Comparison of ENCODE assay signal across 8 mouse cellular contexts in genomic region chr13:95891491-95891925, GRCm38 (mm10). TPM values are rescaled to one million over a fixed set of nuclear protein-coding genes. Genes with fewer than 3 reads are reported as not detected.
DNase-seq lines count a peak whose midpoint lies in the region; ATAC-seq and TF ChIP-seq lines count a peak whose summit lies in the region.

Gene Iqgap2, minus strand, starts transcription at chr13:95891922.

- no peak for DNase-seq in heart, adult 18-20 months
- DNase-seq in hindbrain, embryonic 14.5 days (ENCODE audit: low spot score), result peak; percentile 24
- no peak for DNase-seq in liver, postnatal 0 days
- no peak for DNase-seq in spleen, adult 18-20 months
- no peak for DNase-seq in cerebellum, adult 9-11 months

- peak within 1 kb of the TSS; percentile 100 for H3K4me2 ChIP-seq in heart, embryonic 14.5 days (ENCODE audit: low read length)
- peak within 1 kb of the TSS; percentile 84 for H3K4me2 ChIP-seq in hindbrain, embryonic 14.5 days (replicated peaks)
- H3K4me2 ChIP-seq in liver, postnatal 0 days (ENCODE audit: low read depth, low read length), result peak within 1 kb of the TSS; percentile 97

- WGBS in heart, embryonic 14.5 days, result 0% methylated on average over 42 of the region's 48 CpGs
- WGBS in hindbrain, embryonic 14.5 days, result 1% methylated on average over 46 of the region's 48 CpGs
- under 1% methylated on average over 44 of the region's 48 CpGs for WGBS in liver, postnatal 0 days (ENCODE audit: insufficient replicate concordance)

- peaks cover 3% of the 10 kb centered on the region; the same call in 1 of the 2 replicates for H3K27me3 ChIP-seq in heart, embryonic 14.5 days (ENCODE audit: control insufficient read depth, insufficient read depth, low read length)
- H3K27me3 ChIP-seq in hindbrain, embryonic 14.5 days (ENCODE audit: control insufficient read depth, insufficient read depth, low read length), result no peaks in the 10 kb centered on the region
- H3K27me3 ChIP-seq in liver, postnatal 0 days (ENCODE audit: insufficient read depth, low read length), result no peaks in the 10 kb centered on the region

- peak; percentile 57 for ATAC-seq in heart, embryonic 14.5 days (ENCODE audit: insufficient number of reproducible peaks, insufficient read depth, low FRiP score, low read depth)
- peak; percentile 17 for ATAC-seq in CD4-positive, CD25-positive, alpha-beta regulatory T cell, adult 4 months
- peak; percentile 71 for ATAC-seq in hindbrain, embryonic 14.5 days (ENCODE audit: low FRiP score)
- ATAC-seq in liver, postnatal 0 days, result no peak

- H3K27ac ChIP-seq in heart, embryonic 14.5 days (replicated peaks in 1 of 2; ENCODE audit: control insufficient read depth in 1 of 2, insufficient read depth in 1 of 2, low read depth in 2 of 2, low read length in 2 of 2), result peak within 1 kb of the TSS in 1 of 2 experiments; percentile 47; a peak in 1 of 4 replicates
- peak within 1 kb of the TSS; percentile 23; the same call in 1 of the 2 replicates for H3K27ac ChIP-seq in brown adipose tissue, adult 24 weeks (replicated peaks; ENCODE audit: low read depth, low read length)
- H3K27ac ChIP-seq in hindbrain, embryonic 14.5 days, result no peak within 1 kb of the TSS
- H3K27ac ChIP-seq in liver, postnatal 0 days (ENCODE audit: low read depth), result peak within 1 kb of the TSS; percentile 93

- H3K9ac ChIP-seq in heart, embryonic 14.5 days (ENCODE audit: low read length), result peak within 1 kb of the TSS; percentile 81
- H3K9ac ChIP-seq in hindbrain, embryonic 14.5 days, result peak within 1 kb of the TSS; percentile 69
- peak within 1 kb of the TSS; percentile 89 for H3K9ac ChIP-seq in liver, postnatal 0 days (replicated peaks)

- H3K4me1 ChIP-seq in heart, embryonic 14.5 days (ENCODE audit: control insufficient read depth in 2 of 2, insufficient read depth in 2 of 2, low read length in 2 of 2), result peaks cover 2 to 3% of the 10 kb centered on the region in 2 experiments; a peak in 1 of 4 replicates
- peaks cover 2% of the 10 kb centered on the region; the same call in 1 of the 2 replicates for H3K4me1 ChIP-seq in brown adipose tissue, adult 24 weeks (ENCODE audit: control insufficient read depth, insufficient read depth, insufficient read length, low read length)
- H3K4me1 ChIP-seq in hindbrain, embryonic 14.5 days (replicated peaks; ENCODE audit: control insufficient read depth, insufficient read depth, low read length), result peaks cover 9% of the 10 kb centered on the region
- H3K4me1 ChIP-seq in liver, postnatal 0 days (ENCODE audit: insufficient read depth), result peaks cover 36% of the 10 kb centered on the region

- TF ChIP-seq CTCF in liver, postnatal 0 days (IDR thresholded peaks at IDR 0.05; ENCODE audit: low read depth), result no peak

- TF ChIP-seq EP300 in liver, postnatal 0 days (IDR thresholded peaks at IDR 0.05; ENCODE audit: low read depth), result no peak

- H3K36me3 ChIP-seq in heart, embryonic 14.5 days (ENCODE audit: control insufficient read depth, insufficient read depth, low read length), result no peaks in the 10 kb centered on the region
- no peaks in the 10 kb centered on the region for H3K36me3 ChIP-seq in hindbrain, embryonic 14.5 days (replicated peaks; ENCODE audit: control insufficient read depth, insufficient read depth)
- H3K36me3 ChIP-seq in liver, postnatal 0 days (replicated peaks; ENCODE audit: insufficient read depth, low read length), result no peaks in the 10 kb centered on the region

- peak within 1 kb of the TSS; percentile 74 to 79 for H3K4me3 ChIP-seq in heart, embryonic 14.5 days (ENCODE audit: control insufficient read depth in 1 of 2, insufficient read depth in 1 of 2, low read depth in 1 of 2, low read length in 2 of 2)
- peak within 1 kb of the TSS; percentile 68 for H3K4me3 ChIP-seq in brown adipose tissue, adult 24 weeks (ENCODE audit: insufficient read depth, low read depth, low read length)
- peak within 1 kb of the TSS; percentile 59 for H3K4me3 ChIP-seq in hindbrain, embryonic 14.5 days (replicated peaks; ENCODE audit: low read length)
- peak within 1 kb of the TSS; percentile 84 for H3K4me3 ChIP-seq in liver, postnatal 0 days (ENCODE audit: low read depth, low read length)

- no peaks in the 10 kb centered on the region for H3K9me3 ChIP-seq in heart, embryonic 14.5 days (ENCODE audit: control insufficient read depth, low read length)
- no peaks in the 10 kb centered on the region for H3K9me3 ChIP-seq in hindbrain, embryonic 14.5 days (ENCODE audit: control insufficient read depth, low read length)
- no peaks in the 10 kb centered on the region for H3K9me3 ChIP-seq in liver, postnatal 0 days (ENCODE audit: low read length)

RNA-seq across cellular contexts. Expression of gene Iqgap2, which starts in this region (rescaled TPM):
- 3.5 and 3.9 TPM in 2 replicates for polyA plus RNA-seq in heart, embryonic 14.5 days (2014; fragmentation: Nextera tagmentation; extraction: Ambion mirVana)
- total RNA-seq in heart, adult 18-20 months (2021), result 1 to 10 TPM; 2.7 to 3.7 TPM
- polyA plus RNA-seq in CD4-positive, CD25-positive, alpha-beta regulatory T cell, adult 4 months (2017; shearing (Covaris generic)), result 10 to 100 TPM; 14.2 to 14.7 TPM
- polyA plus RNA-seq in brown adipose tissue, adult 24 weeks (2012; ENCODE audit: insufficient read depth, insufficient read length, missing spikeins), result 1.1 and 2.7 TPM in 2 replicates
- 3.8 and 4.4 TPM in 2 replicates for polyA plus RNA-seq in hindbrain, embryonic 14.5 days (2014; fragmentation: Nextera tagmentation; extraction: Ambion mirVana)
- polyA plus RNA-seq in liver, postnatal 0 days (2015; fragmentation: Nextera tagmentation; extraction: Ambion mirVana), result 23.5 and 24.6 TPM in 2 replicates
